Mouse (Mus musculus) ovary, postnatal 36 days (tissue): Measurements from ENCODE around the gene Sptlc2.
"Not testable (repeated sequence)": the region's sequence is repeated elsewhere in the genome, so short reads cannot be mapped to it uniquely, and the experiment has no call there.

ENCODE experiments used
- DNase-seq: peaks from one replicate; pipeline ENCODE4 v3.0.0; 2022; ENCODE audit warnings: low spot score, mixed read lengths

Sptlc2 gene

GRCm38 (mm10) chr12:87330213-87330612 lies 57.9 kb downstream of the Sptlc2 start:
- no peak for DNase-seq

- DNase-seq = no peak
Measured at GRCm38 (mm10) chr12:87328025-87328424, 60.1 kb downstream of the Sptlc2 start.

GRCm38 (mm10) chr12:87327610-87328009 lies 60.5 kb downstream of the Sptlc2 start:
- no peak for DNase-seq

GRCm38 (mm10) chr12:87325452-87325851 lies 62.7 kb downstream of the Sptlc2 start:
- no peak for DNase-seq

GRCm38 (mm10) chr12:87319229-87319628 lies 68.9 kb downstream of the Sptlc2 start:
- DNase-seq = no peak

- no peak for DNase-seq
Measured at GRCm38 (mm10) chr12:87317951-87318350, 70.2 kb downstream of the Sptlc2 start.

GRCm38 (mm10) chr12:87313098-87313497 lies 75.1 kb downstream of the Sptlc2 start:
- DNase-seq = no peak

- not testable (repeated sequence) for DNase-seq
Measured at GRCm38 (mm10) chr12:87306584-87306844, 81.6 kb downstream of the Sptlc2 start.

- no peak for DNase-seq
Measured at GRCm38 (mm10) chr12:87305767-87306583, 82.2 kb downstream of the Sptlc2 start.

GRCm38 (mm10) chr12:87301189-87301588 lies 87.0 kb downstream of the Sptlc2 start:
- DNase-seq = no peak

- no peak for DNase-seq
Measured at GRCm38 (mm10) chr12:87300441-87300690, 87.8 kb downstream of the Sptlc2 start.

- peak; percentile 56 for DNase-seq
Measured at GRCm38 (mm10) chr12:87299657-87300440, 88.3 kb downstream of the Sptlc2 start, which contains the start of gene Ism2. TSS of gene Ism2 (minus strand) at chr12:87299705.

GRCm38 (mm10) chr12:87299037-87299656 lies 89.0 kb downstream of the Sptlc2 start:
- no peak for DNase-seq

GRCm38 (mm10) chr12:87293934-87294333 lies 94.2 kb downstream of the Sptlc2 start:
- DNase-seq = no peak

GRCm38 (mm10) chr12:87289100-87289499 lies 99.1 kb downstream of the Sptlc2 start:
- DNase-seq = no peak

- no peak for DNase-seq
Measured at GRCm38 (mm10) chr12:87284726-87285125, 103.4 kb downstream of the Sptlc2 start.

- no peak for DNase-seq
Measured at GRCm38 (mm10) chr12:87284268-87284667, 103.9 kb downstream of the Sptlc2 start.

GRCm38 (mm10) chr12:87283706-87284105 lies 104.4 kb downstream of the Sptlc2 start:
- DNase-seq = no peak

- DNase-seq = no peak
Measured at GRCm38 (mm10) chr12:87282743-87283142, 105.4 kb downstream of the Sptlc2 start.

- DNase-seq = no peak
Measured at GRCm38 (mm10) chr12:87281766-87282165, 106.4 kb downstream of the Sptlc2 start.

GRCm38 (mm10) chr12:87279879-87280278 lies 108.3 kb downstream of the Sptlc2 start:
- peak; percentile 24 for DNase-seq

- no peak for DNase-seq
Measured at GRCm38 (mm10) chr12:87279350-87279749, 108.8 kb downstream of the Sptlc2 start.

GRCm38 (mm10) chr12:87278118-87278730 lies 109.9 kb downstream of the Sptlc2 start:
- peak; percentile 55 for DNase-seq
